Mouse (Mus musculus): ENCODE measurements around the gene Aqr. TPM values are rescaled to one million over a fixed set of nuclear protein-coding genes. Genes with fewer than 3 reads are reported as not detected.
A peak's percentile ranks its signal among the peaks of the same experiment; 100 is the strongest.

The Aqr gene
- total RNA-seq, 2 experiments from 2014 or later: 10.1 to 10.3 TPM

- no peak for DNase-seq
These were observed 122.8 kb downstream of the Aqr start for GRCm38 (mm10) chr2:114064004-114064403.

- no peak for DNase-seq
These were observed 126.7 kb downstream of the Aqr start for GRCm38 (mm10) chr2:114060071-114060591.

GRCm38 (mm10) chr2:114059608-114060007 is 127.2 kb downstream of the Aqr start:
- no peak for DNase-seq

GRCm38 (mm10) chr2:114058226-114058796 is 128.5 kb downstream of the Aqr start:
- no peak for DNase-seq

- peak; percentile 69 for DNase-seq
These were observed 129.4 kb downstream of the Aqr start for GRCm38 (mm10) chr2:114057303-114057853.

GRCm38 (mm10) chr2:114054129-114054528 is 132.7 kb downstream of the Aqr start:
- DNase-seq: no peak

- peak; percentile 34 for DNase-seq
These were observed 133.9 kb downstream of the Aqr start, which contains the start of gene Actc1 for GRCm38 (mm10) chr2:114052696-114053598. Actc1 (minus strand) TSS chr2:114053548.

- no peak for DNase-seq
These were observed 135.0 kb downstream of the Aqr start for GRCm38 (mm10) chr2:114051871-114052241.

Small RNA genes within 50 kb of the gene (microRNA-seq; reads per million reads assigned to microRNA genes)
- gene Mir7002 (ENCODE audit: borderline replicate concordance in 2 of 2): 0 reads per million in 2 experiments

Other genes with a start within 250 kb of the Aqr start
- gene Gjd2, start 173.4 kb downstream of the Aqr start, total RNA-seq (2021): not detected
- gene Actc1, start 133.5 kb downstream of the Aqr start, total RNA-seq (2021): 1,000 to 10,000 TPM in 1 of 2 experiments, 100 to 1,000 TPM in 1; 645 to 2,208 TPM
- 10 to 100 TPM; 22.6 to 23.8 TPM for gene Zfp770, start 14.4 kb upstream of the Aqr start, total RNA-seq (2021)

Data from gastrocnemius, postnatal 25 days (tissue).